Mouse (Mus musculus): ENCODE data around the gene Cyp4a12a.
"Not testable (repeated sequence)": the region's sequence is repeated elsewhere in the genome, so short reads cannot be mapped to it uniquely, and the experiment has no call there.

DNA sequence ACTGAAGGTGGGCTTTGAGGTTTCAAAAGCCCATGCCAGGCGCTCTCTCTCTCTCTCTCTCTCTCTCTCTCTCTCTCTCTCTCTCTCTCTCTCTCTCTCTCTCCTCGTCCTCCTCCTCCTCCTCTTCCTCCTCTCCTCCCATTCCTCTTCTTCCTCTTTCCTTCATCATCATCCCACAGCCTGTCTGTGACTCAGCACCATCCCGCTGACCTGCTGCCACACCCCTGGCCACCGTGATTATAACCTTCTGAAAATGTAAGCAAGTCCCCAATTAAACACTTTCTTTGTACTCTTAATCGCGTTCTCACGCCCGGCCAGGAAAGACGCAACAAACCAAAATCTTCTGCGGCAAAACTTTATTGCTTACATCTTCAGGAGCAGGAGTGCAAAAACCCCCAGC, 18.1 kb upstream of the Cyp4a12a start:
- TF ChIP-seq CTCF, EP300 (IDR thresholded peaks at IDR 0.05): not testable (repeated sequence)
